Mouse (Mus musculus): ENCODE measurements around the gene Numa1. TPM values are rescaled to one million over a fixed set of nuclear protein-coding genes. Genes with fewer than 3 reads are reported as not detected.
"Not testable (repeated sequence)": the region's sequence is repeated elsewhere in the genome, so short reads cannot be mapped to it uniquely, and the experiment has no call there.

Gene Numa1
- polyA plus RNA-seq, 2 experiments from 2014 or later = 66.0 to 83.2 TPM

- ATAC-seq = no peak
These were observed 51.2 kb downstream of the Numa1 start for GRCm38 (mm10) chr7:101985081-101985480.

- no peak for ATAC-seq
These were observed 60.3 kb downstream of the Numa1 start for GRCm38 (mm10) chr7:101994241-101994640.

DNA sequence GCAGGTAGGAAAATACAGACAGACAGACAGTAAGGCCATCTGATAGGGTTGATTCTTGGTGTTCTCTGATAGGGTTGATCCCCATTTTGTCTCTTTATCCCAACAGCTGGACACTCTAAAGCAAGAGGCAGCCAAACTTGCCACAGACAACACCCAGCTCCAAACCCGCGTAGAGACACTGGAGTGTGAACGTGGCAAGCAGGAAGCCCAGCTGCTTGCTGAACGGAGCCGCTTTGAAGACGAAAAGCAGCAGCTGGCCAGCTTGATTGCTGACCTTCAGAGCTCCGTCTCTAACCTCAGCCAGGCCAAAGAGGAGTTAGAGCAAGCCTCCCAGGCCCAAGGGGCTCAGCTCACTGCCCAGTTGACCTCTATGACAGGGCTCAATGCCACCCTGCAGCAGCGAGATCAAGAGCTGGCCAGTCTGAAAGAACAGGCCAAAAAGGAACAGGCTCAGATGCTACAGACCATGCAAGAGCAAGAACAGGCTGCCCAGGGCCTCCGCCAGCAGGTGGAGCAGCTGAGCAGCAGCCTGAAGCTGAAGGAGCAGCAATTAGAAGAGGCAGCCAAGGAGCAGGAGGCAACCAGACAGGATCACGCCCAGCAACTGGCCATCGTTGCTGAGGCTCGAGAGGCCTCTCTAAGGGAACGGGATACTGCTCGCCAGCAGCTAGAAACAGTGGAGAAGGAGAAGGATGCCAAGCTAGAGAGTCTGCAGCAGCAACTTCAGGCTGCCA, 64.5 kb downstream of the Numa1 start:
- peak; percentile 60 for ATAC-seq

GRCm38 (mm10) chr7:101999461-102000151, 65.7 kb downstream of the Numa1 start:
- no peak for ATAC-seq

DNA sequence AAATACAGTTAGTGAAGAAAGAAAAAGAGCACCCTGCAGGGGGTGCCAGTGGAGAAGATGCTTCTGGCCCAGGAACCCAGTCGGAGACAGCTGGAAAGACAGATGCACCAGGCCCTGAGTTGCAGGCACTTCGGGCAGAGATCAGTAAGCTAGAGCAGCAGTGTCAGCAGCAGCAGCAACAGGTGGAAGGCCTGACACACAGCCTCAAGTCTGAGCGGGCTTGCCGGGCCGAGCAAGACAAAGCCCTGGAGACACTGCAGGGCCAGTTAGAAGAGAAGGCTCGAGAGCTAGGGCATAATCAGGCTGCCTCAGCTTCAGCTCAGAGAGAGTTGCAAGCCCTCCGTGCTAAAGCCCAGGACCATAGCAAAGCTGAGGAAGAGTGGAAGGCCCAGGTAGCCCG, 66.4 kb downstream of the Numa1 start:
- ATAC-seq = no peak

DNA sequence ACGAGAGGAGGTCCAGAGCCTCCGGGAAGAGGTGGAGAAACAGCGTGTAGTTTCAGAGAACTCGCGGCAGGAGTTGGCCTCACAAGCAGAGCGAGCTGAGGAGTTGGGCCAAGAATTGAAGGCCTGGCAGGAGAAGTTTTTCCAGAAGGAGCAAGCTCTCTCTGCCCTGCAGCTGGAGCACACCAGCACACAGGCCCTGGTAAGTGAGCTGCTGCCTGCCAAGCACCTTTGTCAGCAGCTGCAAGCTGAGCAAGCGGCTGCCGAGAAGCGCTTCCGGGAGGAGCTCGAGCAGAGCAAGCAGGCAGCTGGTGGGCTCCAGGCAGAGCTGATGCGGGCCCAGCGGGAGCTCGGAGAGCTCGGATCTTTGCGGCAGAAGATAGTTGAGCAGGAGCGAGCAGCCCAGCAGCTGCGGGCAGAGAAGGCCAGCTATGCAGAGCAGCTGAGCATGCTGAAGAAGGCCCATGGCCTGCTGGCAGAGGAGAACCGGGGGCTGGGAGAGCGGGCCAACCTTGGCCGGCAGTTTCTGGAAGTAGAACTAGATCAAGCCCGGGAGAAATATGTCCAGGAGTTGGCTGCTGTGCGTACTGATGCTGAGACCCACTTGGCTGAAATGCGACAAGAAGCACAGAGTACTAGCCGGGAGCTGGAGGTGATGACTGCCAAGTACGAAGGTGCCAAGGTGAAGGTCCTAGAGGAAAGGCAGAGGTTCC, 67.2 kb downstream of the Numa1 start:
- ATAC-seq = no peak

DNA sequence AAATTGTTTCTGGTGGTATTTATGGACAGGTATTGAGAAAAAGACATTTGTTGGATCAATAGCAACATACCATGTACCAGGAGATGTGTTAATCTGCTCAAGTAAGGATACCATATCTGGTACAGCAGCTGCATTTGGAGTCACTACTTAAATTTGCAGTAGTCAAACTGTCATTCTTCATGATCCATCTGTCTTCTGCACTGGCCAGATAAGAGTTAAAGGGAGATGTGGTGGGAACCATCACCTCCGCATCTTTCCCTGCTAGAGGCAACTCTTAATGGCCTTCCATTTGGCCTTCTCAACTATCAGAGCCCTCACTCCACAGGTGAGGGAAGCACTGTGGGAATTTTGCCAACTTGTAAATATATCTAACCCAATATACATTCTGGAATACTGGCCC, 72.6 kb downstream of the Numa1 start:
- ATAC-seq = no peak

- ATAC-seq = no peak
These were observed 77.9 kb downstream of the Numa1 start for GRCm38 (mm10) chr7:102011855-102012254.

- ATAC-seq = no peak
These were observed 79.5 kb downstream of the Numa1 start for GRCm38 (mm10) chr7:102013416-102013815.

GRCm38 (mm10) chr7:102014995-102015394, 81.1 kb downstream of the Numa1 start:
- no peak for ATAC-seq

- ATAC-seq = no peak
These were observed 83.0 kb downstream of the Numa1 start for GRCm38 (mm10) chr7:102016936-102017335.

- ATAC-seq = peak; percentile 70
These were observed 83.5 kb downstream of the Numa1 start for GRCm38 (mm10) chr7:102017452-102017851.

GRCm38 (mm10) chr7:102018034-102018433, 84.1 kb downstream of the Numa1 start:
- ATAC-seq = no peak

- ATAC-seq = no peak
These were observed 84.7 kb downstream of the Numa1 start, which contains the start of gene Il18bp for GRCm38 (mm10) chr7:102018590-102018989. Il18bp (minus strand) TSS chr7:102018690.

- ATAC-seq = no peak
These were observed 85.5 kb downstream of the Numa1 start for GRCm38 (mm10) chr7:102019362-102019761.

DNA sequence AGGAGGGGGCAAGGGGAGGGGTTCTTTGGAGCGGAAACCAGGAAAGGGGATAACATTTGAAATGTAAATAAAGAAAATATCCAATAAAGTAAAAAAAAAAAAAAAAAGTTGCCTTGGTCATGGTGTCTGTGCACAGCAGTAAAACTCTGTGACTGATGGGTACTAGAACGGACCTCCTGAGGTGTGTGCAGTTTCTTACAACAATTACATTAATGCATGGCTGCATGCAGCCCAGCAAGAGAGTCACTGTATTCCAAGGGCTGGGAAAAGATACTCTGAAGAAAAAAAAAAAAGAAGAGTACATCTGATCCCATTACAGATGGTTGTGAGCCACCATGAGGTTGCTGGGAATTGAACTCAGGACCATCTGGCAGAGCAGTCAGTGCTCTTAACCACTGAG, 87.0 kb downstream of the Numa1 start:
- ATAC-seq = not testable (repeated sequence)

GRCm38 (mm10) chr7:102023821-102024220, 89.9 kb downstream of the Numa1 start:
- ATAC-seq = no peak

DNA sequence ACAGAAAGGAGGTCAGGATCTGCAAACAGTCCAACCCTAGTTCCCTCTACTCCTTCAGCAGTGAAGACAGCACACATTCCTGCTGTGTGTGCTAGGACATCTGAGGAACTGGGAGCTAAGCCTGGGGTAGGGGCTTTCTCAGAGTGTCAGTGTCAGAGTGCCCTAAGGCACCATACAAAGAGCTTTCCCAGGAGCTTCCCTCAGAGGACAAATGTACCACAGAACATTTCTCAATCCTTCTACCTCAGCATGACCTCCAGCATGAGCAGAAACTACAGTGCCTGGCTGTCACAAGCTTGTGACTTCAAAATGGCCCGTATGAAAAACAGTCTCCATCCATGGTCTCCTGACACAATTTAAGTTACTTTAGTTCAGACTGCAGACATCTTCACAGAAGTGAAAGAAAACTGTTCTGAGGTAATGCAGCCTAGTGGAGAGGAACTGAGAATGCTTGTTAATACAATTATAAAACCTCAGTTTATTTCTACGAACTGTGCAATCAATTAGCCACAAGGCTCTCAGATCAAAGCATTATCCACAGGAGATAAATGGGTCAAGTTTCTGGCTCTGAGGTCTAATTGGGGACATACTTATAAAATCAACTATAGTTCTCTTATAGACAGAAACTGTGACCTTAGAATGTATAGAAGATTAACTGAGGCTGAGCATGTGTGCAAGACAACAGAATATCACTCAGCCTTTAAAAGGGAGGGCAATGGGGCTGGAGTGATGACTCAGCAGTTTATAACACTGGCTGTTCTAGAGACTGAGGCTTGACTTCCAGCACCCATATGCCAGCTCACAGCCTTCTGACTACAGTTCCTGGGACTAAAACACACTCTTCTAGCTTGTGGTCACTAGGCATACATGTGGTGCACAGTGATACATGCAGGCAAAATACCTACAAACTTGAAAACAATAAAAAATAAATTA, 91.5 kb downstream of the Numa1 start:
- ATAC-seq = no peak

- ATAC-seq = no peak
These were observed 101.0 kb downstream of the Numa1 start for GRCm38 (mm10) chr7:102034904-102035303.

DNA sequence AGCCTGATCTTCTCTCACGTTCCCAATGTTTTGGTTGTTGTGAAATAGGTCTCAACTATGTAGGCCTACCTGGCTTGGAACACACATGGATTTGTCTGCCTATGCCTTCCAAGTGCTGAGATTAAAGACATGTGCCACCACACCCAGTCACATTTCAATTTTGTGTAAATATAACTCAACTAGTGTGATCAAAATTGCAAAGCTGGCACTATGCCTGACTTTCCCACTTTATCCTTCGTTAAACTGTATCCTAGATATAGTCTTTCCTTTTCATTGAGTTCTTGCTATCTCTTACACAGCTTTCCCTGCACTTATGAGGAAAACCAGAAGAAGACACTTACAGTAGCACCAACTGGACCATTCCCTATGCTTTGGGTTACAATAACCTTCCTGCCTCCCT, 101.6 kb downstream of the Numa1 start:
- no peak for ATAC-seq

DNA sequence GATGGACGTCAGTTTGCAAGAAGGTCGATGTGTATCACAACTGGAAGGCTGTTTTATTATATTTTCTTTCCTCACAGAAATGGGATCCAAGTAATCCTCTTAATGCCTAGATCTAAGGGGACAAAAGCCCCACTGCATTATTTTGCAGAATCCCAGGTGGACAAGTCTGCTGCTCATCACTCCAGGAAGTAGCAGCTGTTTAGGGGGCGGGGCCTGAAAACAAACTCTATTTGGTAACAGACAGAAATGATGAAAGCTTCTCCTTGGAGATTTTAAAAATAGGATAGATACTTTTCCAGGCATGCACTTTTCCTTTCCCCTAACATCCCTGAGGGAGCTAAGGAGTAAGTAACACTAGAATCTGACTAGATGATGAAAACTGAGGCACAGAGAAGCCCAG, 103.4 kb downstream of the Numa1 start:
- no peak for ATAC-seq

DNA sequence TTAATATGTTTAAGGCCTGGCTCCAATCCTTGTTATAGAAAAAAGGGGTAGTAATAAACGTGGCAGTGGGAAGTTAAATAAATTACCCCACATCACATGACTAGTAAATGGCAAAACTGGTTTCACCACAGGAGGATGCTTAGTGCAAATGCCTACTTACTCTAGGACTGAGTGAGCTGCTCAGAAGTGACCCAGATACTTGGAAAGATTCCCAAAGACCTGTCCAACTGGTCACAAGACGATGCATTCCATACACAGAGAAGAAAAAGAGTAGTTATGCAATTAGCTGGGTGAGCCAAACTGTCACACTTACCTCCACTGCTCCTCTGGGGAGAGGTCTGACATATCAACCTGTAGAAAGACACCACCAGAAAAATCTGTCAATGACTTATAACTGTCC, 108.4 kb downstream of the Numa1 start:
- no peak for ATAC-seq

All from CD4-positive, CD25-positive, alpha-beta regulatory T cell, adult 4 months (primary cell).